Comparison of ENCODE assay signal across 36 mouse cellular contexts in genomic region chr2:80259888-80260672, GRCm38 (mm10). TPM values are rescaled to one million over a fixed set of nuclear protein-coding genes. Genes with fewer than 3 reads are reported as not detected.
DNase-seq lines count a peak whose midpoint lies in the region; ATAC-seq and TF ChIP-seq lines count a peak whose summit lies in the region.
"Had no signal": no experiment of that assay in that cellular context is flagged by ENCODE, and none has a peak within 500 bp of the region (broad histone marks: within the 10 kb centered on the region; RNA-seq: fewer than 3 reads in every experiment).

No protein-coding gene starts in this region.

- intact Hi-C loops in heart, postnatal 14 days (cut with DNase I): loop anchor here (5.0 kb wide), 1 partner anchor 278 kb away; no protein-coding TSS in a partner anchor

- no peak for DNase-seq in heart, postnatal 14 days
- peak; percentile 55 for DNase-seq in lung, embryonic 14.5 days
- DNase-seq in lung, postnatal 4 days: no peak
- DNase-seq in right cerebral cortex, postnatal 10 days (ENCODE audit: low spot score in 2 of 2): no peak
- DNase-seq: adrenal gland, adult 2 months; adrenal gland, postnatal 14 days; cerebellum, adult 11-12 months; cerebellum, adult 8-10 months; cerebellum, postnatal 10 days; cerebellum, postnatal 36 days; embryo, embryonic 11 days; gastrocnemius, adult 2 months; gastrocnemius, postnatal 14 days; heart, adult 2 months; heart, postnatal 36 days; kidney, adult 11 months had no signal

- 92% methylated on average over 3 of the region's 3 CpGs for WGBS in forebrain, embryonic 16.5 days
- WGBS in forebrain, embryonic 12.5 days: 95% methylated on average over 3 of the region's 3 CpGs
- WGBS in heart, embryonic 15.5 days: 78% methylated on average over 3 of the region's 3 CpGs
- 86% methylated on average over 3 of the region's 3 CpGs for whole genome bisulfite sequencing in lung, embryonic 14.5 days
- WGBS in limb, embryonic 15.5 days: 68% methylated on average over 3 of the region's 3 CpGs

- no peak overlapping the region for H3K4me2 ChIP-seq in forebrain, embryonic 16.5 days (ENCODE audit: low read length)
- H3K4me2 ChIP-seq in forebrain, embryonic 12.5 days: no peak overlapping the region
- no peak overlapping the region for H3K4me2 ChIP-seq in heart, embryonic 15.5 days
- no peak overlapping the region for H3K4me2 ChIP-seq in lung, embryonic 14.5 days
- no peak overlapping the region for H3K4me2 ChIP-seq in limb, embryonic 15.5 days
- H3K4me2 ChIP-seq: embryonic facial prominence, embryonic 15.5 days; hindbrain, embryonic 13.5 days; intestine, embryonic 15.5 days had no signal

- no peaks in the 10 kb centered on the region for H3K27me3 ChIP-seq in forebrain, embryonic 16.5 days (replicated peaks; ENCODE audit: control insufficient read depth, insufficient read depth, low read length)
- H3K27me3 ChIP-seq in forebrain, embryonic 12.5 days: no peaks in the 10 kb centered on the region
- H3K27me3 ChIP-seq in heart, embryonic 15.5 days: no peaks in the 10 kb centered on the region
- H3K27me3 ChIP-seq in lung, embryonic 14.5 days (ENCODE audit: insufficient read depth, low read length): no peaks in the 10 kb centered on the region
- H3K27me3 ChIP-seq in limb, embryonic 15.5 days: no peaks in the 10 kb centered on the region
- H3K27me3 ChIP-seq: embryonic facial prominence, embryonic 15.5 days; hindbrain, embryonic 13.5 days; intestine, embryonic 15.5 days had no signal

- no peak overlapping the region for H3K27ac ChIP-seq in forebrain, embryonic 16.5 days (ENCODE audit: low read length)
- H3K27ac ChIP-seq in forebrain, embryonic 12.5 days: no peak overlapping the region
- H3K27ac ChIP-seq in heart, embryonic 15.5 days: no peak overlapping the region
- no peak overlapping the region for H3K27ac ChIP-seq in lung, embryonic 14.5 days (ENCODE audit: low read depth)
- H3K27ac ChIP-seq in limb, embryonic 15.5 days: no peak overlapping the region
- H3K27ac ChIP-seq: embryonic facial prominence, embryonic 15.5 days; gastrocnemius, adult 2 months; heart, adult 2 months; heart, embryonic 10.5 days; hindbrain, embryonic 10.5 days; hindbrain, embryonic 13.5 days; intestine, embryonic 15.5 days had no signal

- H3K4me3 ChIP-seq in forebrain, embryonic 16.5 days (replicated peaks; ENCODE audit: low read length): no peak overlapping the region
- H3K4me3 ChIP-seq in forebrain, embryonic 12.5 days (replicated peaks): no peak overlapping the region
- no peak overlapping the region for H3K4me3 ChIP-seq in heart, embryonic 15.5 days
- H3K4me3 ChIP-seq in lung, embryonic 14.5 days (ENCODE audit: low read depth, low read length): no peak overlapping the region
- H3K4me3 ChIP-seq in limb, embryonic 15.5 days: no peak overlapping the region
- H3K4me3 ChIP-seq: embryonic facial prominence, embryonic 15.5 days; gastrocnemius, adult 2 months; heart, adult 2 months; heart, embryonic 10.5 days; hindbrain, embryonic 10.5 days; hindbrain, embryonic 13.5 days; intestine, embryonic 15.5 days had no signal

- H3K36me3 ChIP-seq in forebrain, embryonic 16.5 days (ENCODE audit: control insufficient read depth, insufficient read depth): no peaks in the 10 kb centered on the region
- H3K36me3 ChIP-seq in forebrain, embryonic 12.5 days (replicated peaks): no peaks in the 10 kb centered on the region
- H3K36me3 ChIP-seq in heart, embryonic 15.5 days: no peaks in the 10 kb centered on the region
- no peaks in the 10 kb centered on the region for H3K36me3 ChIP-seq in lung, embryonic 14.5 days (ENCODE audit: insufficient read depth)
- H3K36me3 ChIP-seq in limb, embryonic 15.5 days: no peaks in the 10 kb centered on the region
- H3K36me3 ChIP-seq: embryonic facial prominence, embryonic 15.5 days; heart, embryonic 10.5 days; hindbrain, embryonic 10.5 days; hindbrain, embryonic 13.5 days; intestine, embryonic 15.5 days had no signal

- no peak overlapping the region for H3K9ac ChIP-seq in forebrain, embryonic 16.5 days (replicated peaks; ENCODE audit: low read depth, low read length)
- H3K9ac ChIP-seq in forebrain, embryonic 12.5 days: no peak overlapping the region
- H3K9ac ChIP-seq in heart, embryonic 15.5 days: no peak overlapping the region
- no peak overlapping the region for H3K9ac ChIP-seq in lung, embryonic 14.5 days
- H3K9ac ChIP-seq in limb, embryonic 15.5 days: no peak overlapping the region
- H3K9ac ChIP-seq: embryonic facial prominence, embryonic 15.5 days; hindbrain, embryonic 13.5 days; intestine, embryonic 15.5 days had no signal

- ATAC-seq in forebrain, embryonic 16.5 days: peak; percentile 36; the same call in 1 of the 2 replicates
- ATAC-seq in forebrain, embryonic 12.5 days (ENCODE audit: low FRiP score): no peak
- ATAC-seq in heart, embryonic 15.5 days (replicated peaks; ENCODE audit: insufficient number of reproducible peaks, insufficient read depth, low FRiP score, low read depth): 0 out of 2 replicates have a peak, but pooled peaks have one; percentile 27
- ATAC-seq in lung, embryonic 14.5 days (ENCODE audit: insufficient read depth): no peak
- ATAC-seq in limb, embryonic 15.5 days (ENCODE audit: insufficient number of reproducible peaks, low FRiP score, low TSS enrichment, low read depth): peak; percentile 82
- ATAC-seq: CD4-positive, CD25-positive, alpha-beta regulatory T cell, adult 4 months; hindbrain, embryonic 16.5 days; intestine, embryonic 15.5 days had no signal

- no peaks in the 10 kb centered on the region for H3K9me3 ChIP-seq in forebrain, embryonic 16.5 days (ENCODE audit: control insufficient read depth, low read length)
- no peaks in the 10 kb centered on the region for H3K9me3 ChIP-seq in forebrain, embryonic 12.5 days
- no peaks in the 10 kb centered on the region for H3K9me3 ChIP-seq in heart, embryonic 15.5 days (replicated peaks)
- H3K9me3 ChIP-seq in lung, embryonic 14.5 days (ENCODE audit: low read depth, low read length): no peaks in the 10 kb centered on the region
- H3K9me3 ChIP-seq in limb, embryonic 15.5 days: no peaks in the 10 kb centered on the region
- H3K9me3 ChIP-seq: embryonic facial prominence, embryonic 15.5 days; heart, embryonic 10.5 days; hindbrain, embryonic 10.5 days; hindbrain, embryonic 13.5 days; intestine, embryonic 15.5 days had no signal

- H3K4me1 ChIP-seq in forebrain, embryonic 16.5 days (replicated peaks; ENCODE audit: control insufficient read depth, insufficient read depth, low read length): no peaks in the 10 kb centered on the region
- no peaks in the 10 kb centered on the region for H3K4me1 ChIP-seq in forebrain, embryonic 12.5 days
- no peaks in the 10 kb centered on the region for H3K4me1 ChIP-seq in heart, embryonic 15.5 days (replicated peaks)
- H3K4me1 ChIP-seq in lung, embryonic 14.5 days (ENCODE audit: insufficient read depth): no peaks in the 10 kb centered on the region
- no peaks in the 10 kb centered on the region for H3K4me1 ChIP-seq in limb, embryonic 15.5 days
- H3K4me1 ChIP-seq: embryonic facial prominence, embryonic 15.5 days; heart, embryonic 10.5 days; hindbrain, embryonic 10.5 days; hindbrain, embryonic 13.5 days; intestine, embryonic 15.5 days had no signal

- no peak for TF ChIP-seq CTCF in lung, embryonic 14.5 days (IDR thresholded peaks at IDR 0.05; ENCODE audit: low read depth)

RNA-seq across cellular contexts. Expression of gene Prdx6b, which starts 32.2 kb away (rescaled TPM):
- not detected in 2 replicates for polyA plus RNA-seq in forebrain, embryonic 16.5 days (2015; fragmentation: Nextera tagmentation; extraction: Ambion mirVana)
- not detected in 2 replicates for polyA plus RNA-seq in forebrain, embryonic 12.5 days (2016; fragmentation: Nextera tagmentation; extraction: Ambion mirVana)
- polyA plus RNA-seq in heart, embryonic 15.5 days (2015; fragmentation: Nextera tagmentation; extraction: Ambion mirVana): not detected in 2 replicates
- not detected for total RNA-seq in heart, postnatal 14 days (2021)
- polyA plus RNA-seq in lung, embryonic 14.5 days (2014; fragmentation: Nextera tagmentation; extraction: Ambion mirVana): not detected in 2 replicates
- polyA plus RNA-seq in limb, embryonic 15.5 days (2015; fragmentation: Nextera tagmentation; extraction: Ambion mirVana): not detected in 2 replicates
- total RNA-seq: adrenal gland, adult 2 months; adrenal gland, postnatal 14 days; adrenal gland, postnatal 4 days; gastrocnemius, adult 2 months; gastrocnemius, postnatal 14 days; gastrocnemius, postnatal 4 days; heart, adult 2 months; heart, postnatal 36 days; MEL had no signal
- polyA plus RNA-seq: adrenal gland, adult 2 months; C2C12; CD4-positive, CD25-positive, alpha-beta regulatory T cell, adult 4 months; cortical plate, adult 2 months; embryonic facial prominence, embryonic 11.5 days; embryonic facial prominence, embryonic 15.5 days; forebrain, embryonic 11.5 days; frontal cortex, adult 2 months; heart, embryonic 10.5 days; heart, embryonic 14.5 days; hindbrain, embryonic 10.5 days; hindbrain, embryonic 13.5 days; hindbrain, embryonic 16.5 days; intestine, embryonic 15.5 days had no signal

RNA-seq across cellular contexts. Expression of gene Dnajc10, which starts 55.2 kb away (rescaled TPM):
- 58.9 and 61.4 TPM in 2 replicates for polyA plus RNA-seq in forebrain, embryonic 16.5 days (2015; fragmentation: Nextera tagmentation; extraction: Ambion mirVana)
- 80.4 and 80.8 TPM in 2 replicates for polyA plus RNA-seq in forebrain, embryonic 12.5 days (2016; fragmentation: Nextera tagmentation; extraction: Ambion mirVana)
- polyA plus RNA-seq in heart, embryonic 15.5 days (2015; fragmentation: Nextera tagmentation; extraction: Ambion mirVana): 47.2 and 52.2 TPM in 2 replicates
- 10 to 100 TPM; 38.6 to 42.3 TPM for total RNA-seq in heart, postnatal 14 days (2021)
- 108 and 113 TPM in 2 replicates for polyA plus RNA-seq in lung, embryonic 14.5 days (2014; fragmentation: Nextera tagmentation; extraction: Ambion mirVana)
- polyA plus RNA-seq in limb, embryonic 15.5 days (2015; fragmentation: Nextera tagmentation; extraction: Ambion mirVana): 66.1 and 69.4 TPM in 2 replicates

Comparison
In these comparisons a context has a peak if more than half of its experiments do, and no peak if none do; other contexts are left out.
1. ATAC-seq: peak in forebrain, embryonic 16.5 days (single experiment), heart, embryonic 15.5 days (single experiment) and limb, embryonic 15.5 days (single experiment); none in forebrain, embryonic 12.5 days (single experiment) and lung, embryonic 14.5 days (single experiment).